Mouse (Mus musculus) liver, postnatal 0 days (tissue): ENCODE data around the gene Fxyd3. TPM values are rescaled to one million over a fixed set of nuclear protein-coding genes. Genes with fewer than 3 reads are reported as not detected.
A peak's percentile ranks its signal among the peaks of the same experiment; 100 is the strongest.

Experiments
- ATAC-seq: fragments of 200-750 bp; cut with Nextera tagmentation; 2 replicates; pipeline ENCODE4 v1.8.0; 2017; ENCODE audit warnings: mild to moderate bottlenecking, moderate library complexity
- DNase-seq: peaks from one replicate; pipeline ENCODE4 v3.0.0-alpha.2; 2016
- H3K27ac ChIP-seq: fragments of 300-500 bp; sonication (generic); 2 replicates; pipeline ENCODE4 v1.5.1; 2014; ENCODE audit warnings: antibody characterized with exemption, moderate library complexity, mild to moderate bottlenecking, low read depth
- H3K27me3 ChIP-seq: fragments of 300-500 bp; sonication (generic); 2 replicates; pipeline ENCODE4 v1.6.1; 2014; ENCODE audit warnings: low read length, control low read depth, mixed read lengths; ENCODE audit not compliant: insufficient read depth
- H3K36me3 ChIP-seq: fragments of 300-500 bp; sonication (generic); replicated peaks from 2 replicates; pipeline ENCODE4 v1.6.1; 2014; ENCODE audit warnings: mild to moderate bottlenecking, control low read depth, low read length, moderate library complexity, mixed read lengths; ENCODE audit not compliant: insufficient read depth
- H3K4me1 ChIP-seq: fragments of 300-500 bp; sonication (generic); 2 replicates; pipeline ENCODE4 v1.6.1; 2014; ENCODE audit warnings: antibody characterized with exemption, mild to moderate bottlenecking, control low read depth; ENCODE audit not compliant: insufficient read depth
- H3K4me2 ChIP-seq: fragments of 300-500 bp; sonication (generic); 2 replicates; pipeline ENCODE4 v1.6.1; 2014; ENCODE audit warnings: low read depth, mild to moderate bottlenecking, low read length, moderate library complexity, mixed read lengths
- H3K4me3 ChIP-seq: fragments of 300-500 bp; sonication (generic); 2 replicates; pipeline ENCODE4 v1.5.1; 2014; ENCODE audit warnings: low read depth, low read length
- H3K9ac ChIP-seq: fragments of 300-500 bp; sonication (generic); replicated peaks from 2 replicates; pipeline ENCODE4 v1.6.1; 2014; ENCODE audit warnings: mild to moderate bottlenecking, moderate library complexity
- H3K9me3 ChIP-seq: fragments of 300-500 bp; sonication (generic); 2 replicates; pipeline ENCODE4 v1.6.1; 2016; ENCODE audit warnings: mild to moderate bottlenecking, control low read depth, low read length, mixed read lengths
- CTCF ChIP-seq: sonication (generic); IDR thresholded peaks from 2 replicates; pipeline ENCODE4 v1.5.1; 2016; ENCODE audit warnings: antibody characterized with exemption, low read depth
- EP300 ChIP-seq: IDR thresholded peaks from 2 replicates; pipeline ENCODE4 v1.6.1; 2016; ENCODE audit warnings: antibody characterized with exemption, low read depth, mild to moderate bottlenecking
- WGBS: fragments of 180-500 bp; shearing (Covaris S2); extraction: QIAGEN DNeasy Blood & Tissue Kit; methylation state at CpG from one replicate; pipeline ENCODE4 v1.1.7; 2014; ENCODE audit not compliant: insufficient replicate concordance; 5-methylcytosine and 5-hydroxymethylcytosine counted together
- polyA plus RNA-seq: library from polyadenylated mRNA; unstranded; fragments of >200 nt; fragmentation: Nextera tagmentation; extraction: Ambion mirVana; gene quantifications from 2 replicates; pipeline ENCODE4 v1.2.1, GENCODE M21; 2015

The Fxyd3 gene
- polyA plus RNA-seq, 1 experiment from 2014 or later, result 3.4 TPM

DNA sequence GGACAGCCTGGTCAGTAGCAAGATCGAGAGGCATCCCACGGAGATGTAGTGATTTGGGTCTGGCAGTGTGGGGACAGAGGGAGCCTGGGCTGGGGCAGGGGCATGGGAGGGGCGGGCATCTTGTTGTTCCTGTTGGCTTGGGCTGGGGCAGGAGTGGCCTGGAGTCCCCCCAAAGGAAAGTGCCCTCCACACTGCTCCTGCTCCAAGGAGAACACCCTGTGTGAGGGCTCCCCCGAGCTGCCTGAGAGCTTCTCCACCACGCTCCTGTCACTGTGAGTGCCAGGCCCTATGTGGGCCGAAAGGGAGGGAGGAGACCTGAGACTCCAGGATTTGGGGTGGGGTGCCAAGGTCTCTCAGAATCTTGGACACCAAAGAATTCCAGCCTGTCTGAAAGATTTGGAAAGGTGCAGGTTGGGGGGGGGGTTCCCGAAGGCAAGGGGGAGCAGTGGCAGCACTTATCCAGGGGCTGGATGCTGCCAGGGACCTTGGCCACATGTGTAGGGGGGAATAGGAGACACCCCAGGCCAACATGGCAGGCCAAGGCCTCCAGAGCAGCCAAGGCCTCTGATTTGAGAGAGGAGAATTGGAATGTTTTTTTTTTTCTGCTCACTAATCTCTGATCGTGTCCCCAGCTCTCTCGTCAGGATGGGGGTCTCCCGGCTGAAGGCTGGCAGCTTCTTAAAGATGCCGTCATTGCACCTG is 16.4 kb downstream of the Fxyd3 start:
- no peaks in the 10 kb centered on the region for H3K27me3 ChIP-seq
- 76% methylated on average over 11 of the region's 11 CpGs for WGBS
- H3K27ac ChIP-seq, result no peak overlapping the region

DNA sequence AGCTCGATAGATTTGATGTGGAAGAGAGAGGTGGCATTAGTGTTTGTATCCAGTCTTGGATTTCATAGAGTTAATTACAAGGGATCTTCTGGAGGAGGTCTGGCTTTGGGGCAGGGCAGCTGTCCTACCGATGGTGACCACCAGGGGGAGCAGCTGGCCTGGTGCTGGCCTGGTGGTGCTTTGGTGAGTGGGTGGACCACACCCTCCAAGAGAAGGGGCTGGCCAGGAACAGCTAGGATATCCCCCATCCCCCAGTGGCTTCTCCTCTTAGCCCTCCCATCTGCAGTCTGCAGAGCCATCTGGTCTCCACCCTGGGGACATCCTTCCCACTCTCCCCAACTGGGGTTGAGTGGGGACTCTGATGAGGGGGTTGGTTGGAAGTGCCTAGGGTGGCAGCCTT is 17.4 kb downstream of the Fxyd3 start, which contains the start of gene Lgi4:
Lgi4 (plus strand) TSS at position 235 of the 400 bp plus-strand sequence.
- Histone ChIP-seq H3K27me3 (no peaks in the 10 kb centered on the region), H3K36me3 (no peaks in the 10 kb centered on the region), H3K9ac (no peak within 1 kb of the TSS), H3K9me3 (no peaks in the 10 kb centered on the region), H3K27ac (no peak within 1 kb of the TSS), H3K4me3 (no peak within 1 kb of the TSS), H3K4me1 (no peaks in the 10 kb centered on the region), H3K4me2 (no peak within 1 kb of the TSS)
- DNase-seq, result peak; percentile 85
- 0% methylated on average over 2 of the region's 2 CpGs for WGBS
- TF ChIP-seq EP300, result no peak
- peak; percentile 97 for TF ChIP-seq CTCF
- ATAC-seq, result no peak

More for the DNA sequence above, 16.4 kb downstream of the Fxyd3 start:
- DNase-seq, result no peak
- Histone ChIP-seq H3K4me1 (no peaks in the 10 kb centered on the region), H3K4me2 (no peak overlapping the region), H3K9ac (no peak overlapping the region), H3K4me3 (no peak overlapping the region), H3K36me3 (no peaks in the 10 kb centered on the region), H3K9me3 (no peaks in the 10 kb centered on the region)
- no peak for ATAC-seq
- TF ChIP-seq CTCF, result no peak
- no peak for TF ChIP-seq EP300

DNA sequence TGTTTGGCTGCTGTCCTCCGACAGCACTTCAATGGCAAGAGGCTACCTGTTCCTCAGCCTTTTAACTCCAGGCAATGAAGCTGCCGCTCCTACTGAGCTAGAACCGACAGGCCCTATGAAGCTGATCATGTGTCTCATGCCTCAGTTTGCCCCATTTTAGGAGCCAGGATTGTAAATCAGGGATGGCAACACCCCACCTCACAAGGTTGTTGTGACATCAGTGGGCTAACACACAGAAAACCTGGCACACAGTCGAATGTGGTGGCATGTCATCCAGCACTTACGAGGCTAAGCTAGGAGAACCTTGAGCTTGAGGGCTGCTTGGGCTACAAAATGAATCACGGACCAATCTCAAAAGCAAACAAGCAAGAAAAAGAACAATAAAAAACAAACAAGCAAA is 18.3 kb downstream of the Fxyd3 start:
- no peaks in the 10 kb centered on the region; the same call in 1 of the 2 replicates for H3K27me3 ChIP-seq
- H3K4me3 ChIP-seq, result no peak overlapping the region
- ATAC-seq (no peak), DNase-seq (no peak)
- H3K9ac ChIP-seq, result no peak overlapping the region
- no peak overlapping the region for H3K4me2 ChIP-seq
- 70% methylated on average over 6 of the region's 6 CpGs for WGBS
- no peak overlapping the region for H3K27ac ChIP-seq
- H3K9me3 ChIP-seq, result no peaks in the 10 kb centered on the region
- TF ChIP-seq CTCF (no peak), EP300 (no peak)
- no peaks in the 10 kb centered on the region for H3K36me3 ChIP-seq
- no peaks in the 10 kb centered on the region for H3K4me1 ChIP-seq

DNA sequence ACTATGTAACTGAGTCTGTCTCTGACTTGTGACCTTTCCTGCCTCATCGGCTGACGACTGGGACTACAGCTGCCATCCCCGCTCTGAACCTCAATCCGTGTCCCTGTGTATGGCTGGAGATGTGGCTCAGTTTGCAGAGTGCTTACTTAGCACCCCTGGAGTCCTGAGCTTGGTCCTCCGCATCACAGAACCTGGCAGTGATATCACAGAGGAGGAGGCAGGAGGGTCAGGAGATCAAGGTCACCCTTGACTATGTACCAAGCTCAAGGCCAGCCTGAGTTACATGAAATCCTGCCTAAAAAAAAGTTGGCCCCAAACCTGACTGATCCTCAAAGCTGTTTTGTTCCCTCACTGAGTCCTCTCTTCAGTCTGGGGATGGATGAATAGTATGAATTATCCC is 18.8 kb downstream of the Fxyd3 start:
- TF ChIP-seq CTCF (no peak), EP300 (no peak)
- H3K27me3 ChIP-seq, result peaks cover 5% of the 10 kb centered on the region
- WGBS, result 62% methylated on average over 5 of the region's 5 CpGs
- no peak overlapping the region for H3K4me3 ChIP-seq
- H3K36me3 ChIP-seq, result no peaks in the 10 kb centered on the region
- no peak overlapping the region for H3K4me2 ChIP-seq
- ATAC-seq (no peak), DNase-seq (no peak)
- peaks cover 1% of the 10 kb centered on the region; the same call in 1 of the 2 replicates for H3K4me1 ChIP-seq
- peak overlapping the region; percentile 91 for H3K27ac ChIP-seq
- H3K9me3 ChIP-seq, result no peaks in the 10 kb centered on the region
- H3K9ac ChIP-seq, result no peak overlapping the region

DNA sequence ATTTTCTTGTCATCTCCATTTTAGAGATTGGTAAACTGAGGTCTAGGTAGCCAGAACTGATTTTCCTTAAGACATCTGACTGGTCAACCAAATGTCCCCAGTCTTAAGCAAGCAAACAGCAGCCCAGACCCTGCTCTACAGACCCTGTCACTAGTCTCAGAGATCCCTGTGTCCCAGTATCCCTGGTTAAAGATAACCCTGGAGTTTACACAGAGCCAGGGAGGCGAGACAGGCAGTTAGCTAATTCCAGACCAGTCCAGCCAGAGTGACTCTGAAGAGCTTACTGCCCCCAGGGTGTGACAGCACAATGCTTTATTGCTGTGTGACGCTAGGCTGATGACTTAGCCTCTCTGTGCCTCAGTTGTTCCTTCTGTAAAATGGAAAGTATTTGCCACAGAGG is 19.4 kb downstream of the Fxyd3 start, which contains the start of gene Fxyd1:
Fxyd1 (minus strand) TSS at position 129 of the 400 bp plus-strand sequence.
- Histone ChIP-seq H3K36me3 (no peaks in the 10 kb centered on the region), H3K4me2 (no peak within 1 kb of the TSS)

DNA sequence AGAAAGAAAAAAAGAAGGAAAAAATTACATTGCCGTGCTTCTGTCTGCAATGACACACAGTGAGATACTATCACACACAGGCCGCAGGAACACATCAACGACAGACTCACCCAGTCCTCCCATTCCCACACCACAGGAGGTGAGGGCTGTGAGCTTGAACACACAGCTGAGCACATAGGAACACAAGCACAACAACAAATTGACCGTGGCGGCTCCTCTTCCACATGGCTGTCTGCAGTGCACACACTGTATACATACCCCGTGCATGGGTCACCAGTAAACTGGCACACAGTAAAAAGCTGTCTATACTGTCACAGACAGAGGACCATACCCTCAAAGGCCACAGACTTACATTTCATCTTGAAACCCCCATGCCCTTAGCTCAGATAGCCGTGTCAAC is 20.1 kb downstream of the Fxyd3 start:
- H3K4me1 ChIP-seq, result peaks cover 9% of the 10 kb centered on the region
- no peaks in the 10 kb centered on the region for H3K9me3 ChIP-seq
- no peaks in the 10 kb centered on the region for H3K36me3 ChIP-seq
- peaks cover 18% of the 10 kb centered on the region for H3K27me3 ChIP-seq
- no peak overlapping the region for H3K4me3 ChIP-seq
- ATAC-seq (0 out of 2 replicates have a peak, but pooled peaks have one; percentile 0), DNase-seq (no peak)
- WGBS, result 48% methylated on average over 7 of the region's 7 CpGs
- TF ChIP-seq EP300, result no peak
- H3K4me2 ChIP-seq, result no peak overlapping the region
- no peak overlapping the region for H3K9ac ChIP-seq
- H3K27ac ChIP-seq, result peak overlapping the region; percentile 91

More for the DNA sequence above, 19.4 kb downstream of the Fxyd3 start, which contains the start of gene Fxyd1:
- peak within 1 kb of the TSS; percentile 91 for H3K27ac ChIP-seq
- no peak within 1 kb of the TSS for H3K4me3 ChIP-seq
- DNase-seq, result no peak
- H3K9ac ChIP-seq, result no peak within 1 kb of the TSS
- no peaks in the 10 kb centered on the region for H3K9me3 ChIP-seq
- peaks cover 8% of the 10 kb centered on the region for H3K4me1 ChIP-seq
- peaks cover 11% of the 10 kb centered on the region for H3K27me3 ChIP-seq
- TF ChIP-seq EP300 (no peak), CTCF (no peak)
- 38% methylated on average over 2 of the region's 2 CpGs for WGBS
- no peak for ATAC-seq
